Mouse (Mus musculus) forebrain, embryonic 14.5 days (tissue): ENCODE results near the gene Frmd5. TPM values are rescaled to one million over a fixed set of nuclear protein-coding genes. Genes with fewer than 3 reads are reported as not detected.

ENCODE experiments used
- ATAC-seq: fragments of 200-750 bp; cut with Nextera tagmentation; 2 replicates; pipeline ENCODE4 v1.8.0; 2017; ENCODE audit warnings: mild to moderate bottlenecking, moderate library complexity
- DNase-seq: peaks from one replicate; pipeline ENCODE4 v3.0.0-alpha.2; 2015; ENCODE audit warnings: low spot score
- H3K27ac ChIP-seq: fragments of 300-500 bp; sonication (generic); 2 replicates; pipeline ENCODE4 v1.5.1; 2014; ENCODE audit warnings: low read depth, mild to moderate bottlenecking, control low read depth, low read length, moderate library complexity
- H3K27me3 ChIP-seq: fragments of 300-500 bp; sonication (generic); replicated peaks from 2 replicates; pipeline ENCODE4 v1.6.1; 2014; ENCODE audit warnings: low read length, control low read depth, mixed read lengths; ENCODE audit not compliant: control insufficient read depth, insufficient read depth
- H3K36me3 ChIP-seq: fragments of 300-500 bp; sonication (generic); 2 replicates; pipeline ENCODE4 v1.6.1; 2014; ENCODE audit warnings: low read length, control low read depth; ENCODE audit not compliant: control insufficient read depth, insufficient read depth
- H3K4me1 ChIP-seq: fragments of 300-500 bp; sonication (generic); 2 replicates; pipeline ENCODE4 v1.6.1; 2014; ENCODE audit warnings: antibody characterized with exemption, low read length, control low read depth; ENCODE audit not compliant: control insufficient read depth, insufficient read depth
- H3K4me2 ChIP-seq: fragments of 300-500 bp; sonication (generic); 2 replicates; pipeline ENCODE4 v1.6.1; 2014; ENCODE audit warnings: mild to moderate bottlenecking, control low read depth, low read length
- H3K4me3 ChIP-seq: fragments of 300-500 bp; sonication (generic); 2 replicates; pipeline ENCODE4 v1.5.1; 2014; ENCODE audit warnings: low read depth, low read length, control low read depth
- H3K9ac ChIP-seq: fragments of 300-500 bp; sonication (generic); 2 replicates; pipeline ENCODE4 v1.6.1; 2014; ENCODE audit warnings: mild to moderate bottlenecking, low read length, control low read depth, moderate library complexity
- H3K9me3 ChIP-seq: fragments of 300-500 bp; sonication (generic); replicated peaks from 2 replicates; pipeline ENCODE4 v1.6.1; 2016; ENCODE audit warnings: low read length, control low read depth, mixed read lengths; ENCODE audit not compliant: control insufficient read depth
- WGBS: fragments of 180-500 bp; shearing (Covaris S2); extraction: QIAGEN DNeasy Blood & Tissue Kit; methylation state at CpG from one replicate; pipeline ENCODE4 v1.1.7; 2014; 5-methylcytosine and 5-hydroxymethylcytosine counted together
- polyA plus RNA-seq: library from polyadenylated mRNA; unstranded; fragments of >200 nt; fragmentation: Nextera tagmentation; extraction: Ambion mirVana; gene quantifications from 2 replicates; pipeline ENCODE4 v1.2.1, GENCODE M21; 2014

Gene Frmd5
- polyA plus RNA-seq, 1 experiment from 2014 or later = 26.9 TPM

DNA sequence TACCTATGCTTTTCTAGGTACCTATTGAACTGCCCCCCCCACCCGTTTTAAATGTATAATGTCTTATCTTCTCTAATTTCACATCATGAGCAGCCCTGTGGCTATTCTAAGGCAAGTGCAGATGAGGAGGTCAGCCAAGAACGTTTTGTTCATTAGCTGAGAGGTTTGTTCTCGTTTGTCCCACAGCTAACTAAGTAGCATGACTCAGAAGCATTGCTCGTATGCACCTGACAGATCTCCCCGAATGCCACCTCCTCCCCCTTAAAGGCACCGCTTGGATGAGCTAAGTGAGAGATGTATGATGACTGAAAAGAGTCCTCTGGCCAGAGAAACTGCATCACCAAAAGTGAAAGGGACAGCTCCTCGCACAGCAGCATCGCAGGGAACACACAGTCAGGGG is 132.7 kb downstream of the Frmd5 start:
- peaks cover 9% of the 10 kb centered on the region for H3K4me1 ChIP-seq
- H3K4me3 ChIP-seq = no peak overlapping the region
- H3K27ac ChIP-seq = no peak overlapping the region
- ATAC-seq = no peak
- WGBS = 45% methylated on average over 8 of the region's 8 CpGs
- H3K36me3 ChIP-seq = no peaks in the 10 kb centered on the region
- no peaks in the 10 kb centered on the region for H3K27me3 ChIP-seq
- no peak overlapping the region for H3K4me2 ChIP-seq
- no peaks in the 10 kb centered on the region for H3K9me3 ChIP-seq
- no peak overlapping the region for H3K9ac ChIP-seq
- no peak for DNase-seq

DNA sequence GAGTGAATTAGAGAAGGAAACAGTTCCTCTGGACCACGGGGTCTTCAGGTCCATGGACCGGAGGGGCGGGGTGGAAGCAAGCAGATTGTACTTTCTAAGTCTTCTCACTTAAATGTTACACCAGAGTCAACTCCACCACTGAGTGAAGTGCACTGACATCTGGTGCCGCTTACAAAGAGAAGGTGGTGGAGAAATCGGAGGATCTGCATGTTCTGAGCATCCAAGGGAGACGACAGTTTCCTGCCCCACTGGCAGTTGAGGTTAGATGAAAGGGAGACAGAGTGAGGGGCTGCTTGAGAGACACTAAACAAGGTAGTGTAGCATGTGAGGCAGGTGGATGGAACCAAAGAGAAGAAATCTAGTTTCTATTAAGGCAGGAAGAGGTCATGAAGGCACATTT is 137.0 kb downstream of the Frmd5 start:
- no peak overlapping the region for H3K4me2 ChIP-seq
- ATAC-seq (no peak), DNase-seq (no peak)
- H3K27me3 ChIP-seq = no peaks in the 10 kb centered on the region
- H3K36me3 ChIP-seq = no peaks in the 10 kb centered on the region
- H3K9me3 ChIP-seq = no peaks in the 10 kb centered on the region
- 91% methylated on average over 6 of the region's 6 CpGs for WGBS
- no peak overlapping the region for H3K27ac ChIP-seq
- no peak overlapping the region for H3K4me3 ChIP-seq
- no peak overlapping the region for H3K9ac ChIP-seq
- no peaks in the 10 kb centered on the region for H3K4me1 ChIP-seq

DNA sequence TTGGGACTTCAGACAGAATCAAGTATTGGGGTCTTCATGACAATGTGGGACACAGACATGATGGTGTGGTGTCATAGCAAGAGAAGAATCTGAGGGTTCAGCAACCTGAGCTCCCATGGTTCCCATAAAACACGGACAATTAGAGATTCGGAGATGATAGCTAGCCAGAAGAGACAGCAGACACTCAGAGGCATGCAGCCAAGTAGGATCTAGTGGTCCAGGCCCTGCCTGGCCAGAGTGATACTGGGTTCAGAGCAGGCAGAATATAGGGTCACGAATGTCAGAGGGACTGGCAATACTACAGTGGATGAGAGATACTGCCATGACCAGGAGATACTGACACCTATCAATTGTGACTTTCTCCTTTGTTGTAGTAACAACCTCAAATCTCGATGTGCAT is 138.6 kb downstream of the Frmd5 start:
- H3K4me2 ChIP-seq = no peak overlapping the region
- no peak overlapping the region for H3K4me3 ChIP-seq
- ATAC-seq (no peak), DNase-seq (no peak)
- H3K36me3 ChIP-seq = no peaks in the 10 kb centered on the region
- 90% methylated on average over 4 of the region's 4 CpGs for WGBS
- H3K9ac ChIP-seq = no peak overlapping the region
- no peaks in the 10 kb centered on the region for H3K9me3 ChIP-seq
- no peak overlapping the region for H3K27ac ChIP-seq
- no peaks in the 10 kb centered on the region for H3K27me3 ChIP-seq
- no peaks in the 10 kb centered on the region for H3K4me1 ChIP-seq

DNA sequence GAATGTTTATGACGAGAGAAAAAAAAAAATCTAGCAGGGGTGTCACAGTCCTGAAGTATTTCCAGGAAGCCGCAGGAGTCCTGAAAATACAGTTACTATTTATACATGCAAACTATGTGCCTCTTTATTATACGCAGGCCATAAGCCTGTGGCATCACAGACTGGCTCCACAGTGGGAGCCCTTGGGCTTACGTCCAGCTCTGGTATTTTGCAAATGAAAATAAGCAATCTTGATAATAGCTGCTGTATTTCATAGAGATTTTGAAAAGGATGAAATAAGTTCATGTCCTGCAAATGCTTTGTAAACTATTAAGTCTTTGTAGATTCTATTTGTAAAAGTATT is 145.8 kb downstream of the Frmd5 start:
- Histone ChIP-seq H3K9me3 (no peaks in the 10 kb centered on the region), H3K27me3 (no peaks in the 10 kb centered on the region), H3K4me2 (no peak overlapping the region), H3K27ac (no peak overlapping the region), H3K36me3 (no peaks in the 10 kb centered on the region), H3K4me1 (0 out of 2 replicates have a peak, but pooled peaks cover 11% of the 10 kb centered on the region), H3K9ac (no peak overlapping the region), H3K4me3 (no peak overlapping the region)
- 34% methylated on average over 4 of the region's 4 CpGs for WGBS
- ATAC-seq (peak; percentile 60; the same call in 1 of the 2 replicates), DNase-seq (no peak)

DNA sequence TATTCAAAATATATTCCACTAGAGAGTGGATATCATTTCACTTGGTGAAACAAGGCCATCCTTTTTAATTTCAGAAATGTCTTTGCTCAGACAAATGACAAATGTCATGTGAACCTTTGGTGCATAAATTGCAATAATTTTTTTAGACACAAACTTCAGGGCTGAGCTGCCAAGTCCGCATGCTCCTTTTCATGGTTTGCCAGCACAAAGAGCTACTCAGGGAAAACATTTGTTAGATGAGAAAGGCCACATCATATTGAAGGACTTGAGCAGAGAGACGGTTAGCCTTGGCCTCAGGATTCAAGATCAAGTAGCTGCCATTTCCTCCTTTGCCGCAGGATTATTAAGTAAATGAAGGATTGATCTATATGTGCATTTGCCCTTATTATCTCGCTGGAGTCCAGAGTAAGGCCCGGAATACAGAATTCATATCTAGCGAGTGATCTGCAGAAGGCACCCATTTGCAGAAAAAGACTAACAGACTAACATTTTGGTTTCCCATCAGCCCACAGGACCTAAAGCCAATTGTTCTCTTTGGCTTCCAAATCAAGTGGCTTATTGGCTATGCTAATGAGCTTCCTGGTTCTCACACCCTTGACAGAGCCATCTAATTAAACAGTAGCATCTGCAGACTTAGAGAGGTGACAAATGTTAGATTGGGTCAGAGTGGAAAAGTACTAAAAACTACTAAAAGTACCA is 146.3 kb downstream of the Frmd5 start:
- H3K4me3 ChIP-seq = no peak overlapping the region
- H3K9ac ChIP-seq = no peak overlapping the region
- H3K4me2 ChIP-seq = no peak overlapping the region
- no peaks in the 10 kb centered on the region for H3K9me3 ChIP-seq
- 50% methylated on average over 6 of the region's 6 CpGs for WGBS
- 0 out of 2 replicates have a peak, but pooled peaks cover 11% of the 10 kb centered on the region for H3K4me1 ChIP-seq
- H3K27me3 ChIP-seq = no peaks in the 10 kb centered on the region
- ATAC-seq = peak; percentile 59
- DNase-seq = peak; percentile 76
- H3K27ac ChIP-seq = no peak overlapping the region; the same call in 1 of the 2 replicates
- no peaks in the 10 kb centered on the region for H3K36me3 ChIP-seq

DNA sequence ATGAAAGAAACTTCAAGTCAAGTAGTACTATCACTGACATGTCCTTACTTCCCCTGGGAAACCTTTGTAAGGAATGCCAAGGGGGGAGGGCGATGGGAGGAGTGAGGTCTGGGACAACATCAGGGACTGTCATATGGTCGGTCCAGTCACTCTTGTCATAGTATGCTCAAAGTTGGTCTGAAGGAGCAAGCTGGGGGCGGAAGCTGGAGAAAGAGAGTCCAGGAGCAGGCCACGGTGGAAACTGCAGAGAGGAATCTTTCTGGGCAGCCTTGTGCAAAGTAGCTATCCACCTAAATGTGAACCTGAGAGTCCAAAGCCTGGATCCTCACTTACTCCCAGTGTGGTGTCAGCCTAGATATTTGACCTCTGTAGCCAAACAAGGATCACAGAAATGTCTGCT is 147.5 kb downstream of the Frmd5 start:
- H3K4me1 ChIP-seq = 0 out of 2 replicates have a peak, but pooled peaks cover 11% of the 10 kb centered on the region
- DNase-seq = no peak
- no peak overlapping the region for H3K27ac ChIP-seq
- no peak overlapping the region for H3K9ac ChIP-seq
- no peaks in the 10 kb centered on the region for H3K27me3 ChIP-seq
- 90% methylated on average over 4 of the region's 4 CpGs for WGBS
- H3K36me3 ChIP-seq = no peaks in the 10 kb centered on the region
- no peak overlapping the region for H3K4me2 ChIP-seq
- ATAC-seq = no peak
- H3K9me3 ChIP-seq = no peaks in the 10 kb centered on the region
- H3K4me3 ChIP-seq = no peak overlapping the region

DNA sequence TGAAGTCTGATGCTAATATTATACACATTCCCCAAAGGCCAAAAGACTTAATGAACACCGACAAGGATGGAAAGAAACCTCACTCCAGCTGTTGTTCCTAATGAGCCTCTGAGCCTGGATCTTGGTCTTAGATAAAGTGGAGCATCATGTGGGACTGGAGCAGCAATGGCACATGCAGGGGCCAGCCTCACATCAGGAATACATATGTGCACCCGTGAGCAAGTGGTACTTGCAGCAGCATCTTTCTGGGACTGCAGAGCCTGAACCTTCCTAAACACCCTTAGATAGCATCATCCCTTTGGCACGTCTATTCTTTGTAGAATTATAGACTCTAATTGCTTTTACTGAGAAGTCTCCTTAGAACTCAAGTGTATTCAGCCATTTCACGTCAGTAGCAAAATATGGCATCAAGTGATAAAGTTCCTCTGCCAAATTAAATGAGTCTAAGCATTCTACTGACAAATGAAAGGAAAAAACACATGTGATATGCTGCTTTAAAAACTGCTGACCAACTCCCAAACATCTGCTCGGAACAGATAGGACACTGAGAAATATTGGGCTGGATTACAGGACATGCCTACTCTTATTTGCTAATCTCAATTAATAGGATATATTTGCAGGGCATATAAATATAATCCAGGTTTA is 148.6 kb downstream of the Frmd5 start:
- Histone ChIP-seq H3K9me3 (no peaks in the 10 kb centered on the region), H3K27me3 (no peaks in the 10 kb centered on the region), H3K4me3 (no peak overlapping the region), H3K4me1 (0 out of 2 replicates have a peak, but pooled peaks cover 11% of the 10 kb centered on the region), H3K27ac (no peak overlapping the region), H3K4me2 (no peak overlapping the region), H3K36me3 (no peaks in the 10 kb centered on the region), H3K9ac (no peak overlapping the region)
- 80% methylated on average over 5 of the region's 5 CpGs for WGBS
- no peak for DNase-seq
- no peak for ATAC-seq

DNA sequence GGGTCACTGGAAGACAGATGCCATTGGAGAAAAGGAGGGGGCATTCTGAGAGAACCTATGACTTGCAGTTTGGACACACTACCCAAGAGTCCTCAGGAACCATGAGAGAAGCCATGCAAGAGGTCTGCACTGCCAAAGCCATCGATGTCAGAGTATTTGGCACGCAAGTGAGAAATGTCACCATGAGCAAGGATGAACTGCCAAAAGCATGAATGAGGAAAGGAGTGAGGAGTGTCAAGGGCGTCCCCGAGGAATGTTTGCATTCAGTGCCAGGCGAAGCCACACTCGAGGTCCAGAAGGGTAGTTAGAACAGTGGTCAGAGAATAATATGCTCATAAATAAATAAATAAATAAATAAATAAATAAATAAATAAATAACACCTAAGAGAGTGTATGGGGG is 150.9 kb downstream of the Frmd5 start:
- 97% methylated on average over 6 of the region's 6 CpGs for WGBS
- ATAC-seq = no peak
- no peaks in the 10 kb centered on the region for H3K9me3 ChIP-seq
- no peak overlapping the region for H3K4me2 ChIP-seq
- H3K4me1 ChIP-seq = 0 out of 2 replicates have a peak, but pooled peaks cover 6% of the 10 kb centered on the region
- H3K4me3 ChIP-seq = no peak overlapping the region
- no peaks in the 10 kb centered on the region for H3K27me3 ChIP-seq
- no peak overlapping the region for H3K27ac ChIP-seq
- DNase-seq = no peak
- H3K36me3 ChIP-seq = no peaks in the 10 kb centered on the region
- H3K9ac ChIP-seq = no peak overlapping the region

DNA sequence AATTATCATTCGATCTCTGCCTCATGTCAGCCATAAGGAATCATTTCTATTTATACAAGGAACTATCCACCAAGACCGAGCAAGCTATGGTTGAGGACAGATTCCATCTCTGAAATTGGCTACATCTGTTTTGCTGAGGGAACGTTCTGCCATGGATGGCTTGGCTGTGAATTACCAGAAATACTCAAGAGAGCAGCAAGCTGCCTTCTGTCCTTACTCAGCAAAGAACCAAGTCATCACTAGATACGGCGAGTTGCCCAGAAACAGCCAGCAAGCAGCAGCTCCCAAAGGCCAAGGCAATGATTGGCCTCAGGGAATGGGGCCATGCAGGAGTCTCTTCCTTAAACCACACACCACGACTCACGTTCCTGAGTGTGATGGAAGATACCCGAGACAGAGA is 151.8 kb downstream of the Frmd5 start:
- no peak overlapping the region for H3K9ac ChIP-seq
- WGBS = 87% methylated on average over 8 of the region's 8 CpGs
- no peaks in the 10 kb centered on the region for H3K9me3 ChIP-seq
- no peaks in the 10 kb centered on the region for H3K27me3 ChIP-seq
- no peaks in the 10 kb centered on the region for H3K36me3 ChIP-seq
- H3K27ac ChIP-seq = no peak overlapping the region
- DNase-seq (no peak), ATAC-seq (no peak)
- no peak overlapping the region for H3K4me3 ChIP-seq
- H3K4me1 ChIP-seq = no peaks in the 10 kb centered on the region
- H3K4me2 ChIP-seq = no peak overlapping the region
